Mouse (Mus musculus) neural tube, embryonic 12.5 days (tissue): Measurements from ENCODE around the gene Col4a3. TPM values are rescaled to one million over a fixed set of nuclear protein-coding genes. Genes with fewer than 3 reads are reported as not detected.

Source experiments
- ATAC-seq: fragments of 200-750 bp; cut with Nextera tagmentation; 2 replicates; pipeline ENCODE4 v1.8.0; 2017; ENCODE audit warnings: low read depth, mild to moderate bottlenecking, moderate TSS enrichment, moderate library complexity; ENCODE audit not compliant: low FRiP score
- H3K27ac ChIP-seq: fragments of 300-500 bp; sonication (generic); 2 replicates; pipeline ENCODE4 v1.5.1; 2016
- H3K27me3 ChIP-seq: fragments of 300-500 bp; sonication (generic); replicated peaks from 2 replicates; pipeline ENCODE4 v1.6.1; 2016; ENCODE audit warnings: mild to moderate bottlenecking
- H3K36me3 ChIP-seq: fragments of 300-500 bp; sonication (generic); 2 replicates; pipeline ENCODE4 v1.6.1; 2016; ENCODE audit warnings: mild to moderate bottlenecking
- H3K4me1 ChIP-seq: fragments of 300-500 bp; sonication (generic); 2 replicates; pipeline ENCODE4 v1.6.1; 2016
- H3K4me2 ChIP-seq: fragments of 300-500 bp; sonication (generic); replicated peaks from 2 replicates; pipeline ENCODE4 v1.6.1; 2016; ENCODE audit warnings: mild to moderate bottlenecking
- H3K4me3 ChIP-seq: fragments of 300-500 bp; sonication (generic); 2 replicates; pipeline ENCODE4 v1.5.1; 2016
- H3K9ac ChIP-seq: fragments of 300-500 bp; sonication (generic); 2 replicates; pipeline ENCODE4 v1.6.1; 2016; ENCODE audit warnings: mild to moderate bottlenecking
- H3K9me3 ChIP-seq: fragments of 300-500 bp; sonication (generic); 2 replicates; pipeline ENCODE4 v1.6.1; 2016; ENCODE audit warnings: mild to moderate bottlenecking
- WGBS: fragments of 180-500 bp; shearing (Covaris S2); methylation state at CpG from one replicate; pipeline ENCODE4 v1.1.7; 2016; 5-methylcytosine and 5-hydroxymethylcytosine counted together
- polyA plus RNA-seq: library from polyadenylated mRNA; unstranded; fragments of >200 nt; fragmentation: Nextera tagmentation; extraction: Ambion mirVana; gene quantifications from 2 replicates; pipeline ENCODE4 v1.2.1, GENCODE M21; 2016

Col4a3 gene
- polyA plus RNA-seq, 1 experiment from 2014 or later, result 0.23 TPM

- Histone ChIP-seq H3K9ac (peak within 1 kb of the TSS; percentile 93), H3K4me3 (peak within 1 kb of the TSS; percentile 76), H3K4me1 (peaks cover 9% of the 10 kb centered on the region), H3K27ac (no peak within 1 kb of the TSS), H3K9me3 (no peaks in the 10 kb centered on the region), H3K27me3 (0 out of 2 replicates have a peak, but pooled peaks cover 2% of the 10 kb centered on the region), H3K4me2 (peak within 1 kb of the TSS; percentile 83), H3K36me3 (peaks cover 15% of the 10 kb centered on the region; the same call in 1 of the 2 replicates)
- peak; percentile 100 for ATAC-seq
- WGBS, result 10% methylated on average over 38 of the region's 38 CpGs
These were observed 137.8 kb downstream of the Col4a3 start, which contains the start of gene Mff for GRCm38 (mm10) chr1:82724339-82725025. Gene Mff, plus strand, starts transcription at chr1:82724890.

DNA sequence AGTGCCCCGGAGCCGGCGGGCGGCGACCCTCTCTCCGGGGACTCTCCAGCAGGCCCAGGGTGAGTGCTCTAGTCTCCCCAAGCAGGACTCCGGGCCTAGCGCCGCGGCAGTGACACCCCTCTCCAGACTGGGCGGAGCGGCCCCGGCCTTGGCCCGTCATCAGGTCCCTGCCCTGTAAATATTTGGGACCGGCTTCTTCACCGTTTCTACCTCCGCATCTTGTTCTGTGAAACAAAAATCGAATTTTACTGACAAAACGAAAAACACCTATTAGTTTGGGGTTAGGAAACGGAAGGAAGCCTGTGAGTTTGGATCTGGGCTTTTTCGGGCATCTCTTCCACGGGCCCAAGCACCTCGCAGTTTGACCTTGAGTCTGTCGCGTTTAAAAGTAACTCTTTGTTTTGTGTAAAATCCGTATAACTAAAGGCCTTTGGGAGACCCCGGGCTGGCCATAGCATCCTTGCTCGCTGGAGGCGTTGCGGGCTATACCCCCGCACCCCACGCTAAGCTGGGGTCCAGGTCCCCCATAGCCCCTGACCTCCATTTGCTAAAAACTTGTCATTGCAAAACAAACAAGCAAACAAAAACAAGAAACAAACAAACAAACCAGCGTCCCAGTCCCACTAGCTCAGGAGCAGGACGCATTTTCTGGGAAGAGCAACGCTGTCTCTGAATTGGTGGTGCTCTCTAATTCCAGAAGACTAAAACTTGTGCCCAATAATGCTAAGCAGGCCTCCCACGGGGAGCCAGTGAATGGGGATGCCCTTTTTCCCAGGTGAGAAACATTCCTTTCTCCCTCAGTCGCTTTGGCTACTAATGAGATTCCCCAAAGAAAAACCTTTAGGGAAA lies 138.5 kb downstream of the Col4a3 start:
- Histone ChIP-seq H3K27ac (no peak overlapping the region), H3K4me2 (peak overlapping the region; percentile 83), H3K4me1 (peaks cover 9% of the 10 kb centered on the region), H3K4me3 (peak overlapping the region; percentile 76), H3K36me3 (peaks cover 21% of the 10 kb centered on the region; the same call in 1 of the 2 replicates), H3K9me3 (no peaks in the 10 kb centered on the region), H3K9ac (peak overlapping the region; percentile 93), H3K27me3 (0 out of 2 replicates have a peak, but pooled peaks cover 2% of the 10 kb centered on the region)
- 1% methylated on average over 37 of the region's 37 CpGs for WGBS
- peak; percentile 98 for ATAC-seq

GRCm38 (mm10) chr1:82725875-82726185 lies 139.1 kb downstream of the Col4a3 start:
- Histone ChIP-seq H3K4me3 (peak overlapping the region; percentile 76), H3K9ac (peak overlapping the region; percentile 93; the same call in 1 of the 2 replicates), H3K27ac (no peak overlapping the region), H3K4me2 (peak overlapping the region; percentile 83), H3K36me3 (peaks cover 25% of the 10 kb centered on the region), H3K9me3 (no peaks in the 10 kb centered on the region), H3K27me3 (0 out of 2 replicates have a peak, but pooled peaks cover 2% of the 10 kb centered on the region), H3K4me1 (peaks cover 9% of the 10 kb centered on the region)
- 63% methylated on average over 4 of the region's 4 CpGs for WGBS
- no peak for ATAC-seq

GRCm38 (mm10) chr1:82726482-82726881 lies 139.8 kb downstream of the Col4a3 start:
- Histone ChIP-seq H3K27me3 (0 out of 2 replicates have a peak, but pooled peaks cover 2% of the 10 kb centered on the region), H3K9ac (no peak overlapping the region), H3K9me3 (no peaks in the 10 kb centered on the region), H3K27ac (no peak overlapping the region), H3K36me3 (peaks cover 31% of the 10 kb centered on the region), H3K4me3 (no peak overlapping the region), H3K4me1 (peaks cover 9% of the 10 kb centered on the region), H3K4me2 (no peak overlapping the region)
- ATAC-seq, result no peak
- 93% methylated on average over 5 of the region's 5 CpGs for WGBS

- Histone ChIP-seq H3K27ac (no peak overlapping the region), H3K27me3 (no peaks in the 10 kb centered on the region), H3K9ac (no peak overlapping the region), H3K4me3 (no peak overlapping the region), H3K4me1 (no peaks in the 10 kb centered on the region), H3K36me3 (peaks cover 70% of the 10 kb centered on the region), H3K4me2 (no peak overlapping the region), H3K9me3 (no peaks in the 10 kb centered on the region)
- ATAC-seq, result no peak
- WGBS, result 96% methylated on average over 1 of the region's 1 CpGs
These were observed 146.6 kb downstream of the Col4a3 start for GRCm38 (mm10) chr1:82733357-82733756.

DNA sequence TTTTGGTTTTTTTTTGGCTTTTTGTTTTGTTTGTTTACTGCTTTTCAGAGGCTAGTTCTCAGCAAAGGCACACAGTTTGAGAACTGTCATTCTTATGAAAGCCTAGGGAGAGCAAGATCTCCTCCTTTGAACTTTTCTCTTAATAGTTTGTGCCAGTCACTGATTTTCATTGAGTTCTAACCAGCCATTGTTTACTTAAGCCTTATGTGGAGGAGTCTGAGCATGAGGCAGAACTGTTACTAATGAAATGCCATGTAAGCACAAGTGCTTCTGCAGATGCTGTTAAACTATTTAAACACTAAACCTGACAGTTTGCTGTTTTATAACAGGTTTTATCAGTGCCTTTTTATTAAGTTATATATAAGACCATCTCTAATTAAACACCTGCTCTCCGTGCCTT lies 151.3 kb downstream of the Col4a3 start:
- ATAC-seq, result no peak
- H3K4me1 ChIP-seq, result no peaks in the 10 kb centered on the region
- no peaks in the 10 kb centered on the region for H3K9me3 ChIP-seq
- H3K4me3 ChIP-seq, result no peak overlapping the region
- 98% methylated on average over 1 of the region's 1 CpGs for WGBS
- no peaks in the 10 kb centered on the region for H3K27me3 ChIP-seq
- no peak overlapping the region for H3K4me2 ChIP-seq
- H3K36me3 ChIP-seq, result peaks cover 33% of the 10 kb centered on the region
- no peak overlapping the region for H3K9ac ChIP-seq
- H3K27ac ChIP-seq, result no peak overlapping the region

DNA sequence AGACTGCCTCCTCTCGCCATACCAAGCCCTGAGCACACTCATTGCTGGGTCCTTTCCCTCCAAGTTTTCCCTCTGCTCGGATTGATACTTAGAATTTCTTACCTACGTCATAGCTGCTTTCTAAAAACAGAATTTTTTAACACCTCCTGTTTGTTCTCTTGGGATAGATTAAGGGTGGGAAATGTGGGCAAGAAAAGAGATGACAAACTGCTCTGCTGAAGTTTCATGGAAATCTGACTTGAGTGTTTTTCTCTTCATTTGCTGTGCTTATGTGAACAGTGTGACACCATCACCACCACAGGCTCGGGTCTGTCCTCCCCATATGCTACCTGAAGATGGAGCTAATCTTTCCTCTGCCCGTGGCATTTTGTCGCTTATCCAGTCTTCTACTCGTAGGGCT lies 154.8 kb downstream of the Col4a3 start:
- Histone ChIP-seq H3K27ac (no peak overlapping the region), H3K4me1 (no peaks in the 10 kb centered on the region), H3K36me3 (peaks cover 11% of the 10 kb centered on the region; the same call in 1 of the 2 replicates), H3K27me3 (no peaks in the 10 kb centered on the region), H3K4me2 (no peak overlapping the region), H3K4me3 (no peak overlapping the region), H3K9me3 (no peaks in the 10 kb centered on the region), H3K9ac (no peak overlapping the region)
- ATAC-seq, result no peak
- WGBS, result 90% methylated on average over 7 of the region's 7 CpGs

DNA sequence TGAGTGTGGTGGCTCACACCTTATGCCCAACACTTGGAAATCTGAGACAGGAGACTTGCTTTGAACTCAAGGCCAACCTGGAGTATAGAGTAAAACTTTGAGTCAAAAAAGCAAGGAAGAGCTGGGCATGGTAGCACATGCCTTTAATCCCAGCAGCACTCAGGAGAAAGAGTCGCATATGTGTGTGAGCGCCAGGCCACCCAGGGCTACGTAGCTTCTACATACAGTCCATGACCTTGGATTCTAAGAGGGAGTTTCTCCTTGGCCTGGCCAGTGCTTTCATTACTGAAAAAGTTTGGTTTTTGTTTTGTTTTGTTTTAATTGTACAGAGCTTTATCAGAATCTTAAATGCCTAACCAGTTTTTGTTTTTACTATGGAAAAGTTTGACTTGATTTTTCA lies 157.2 kb downstream of the Col4a3 start:
- Histone ChIP-seq H3K4me2 (no peak overlapping the region), H3K27me3 (no peaks in the 10 kb centered on the region), H3K9ac (no peak overlapping the region), H3K27ac (no peak overlapping the region), H3K4me1 (no peaks in the 10 kb centered on the region), H3K9me3 (no peaks in the 10 kb centered on the region), H3K4me3 (no peak overlapping the region), H3K36me3 (peaks cover 9% of the 10 kb centered on the region; the same call in 1 of the 2 replicates)
- ATAC-seq, result no peak
- WGBS, result 90% methylated on average over 3 of the region's 3 CpGs

- 89% methylated on average over 4 of the region's 4 CpGs for WGBS
- Histone ChIP-seq H3K4me3 (no peak overlapping the region), H3K27ac (no peak overlapping the region), H3K9ac (no peak overlapping the region), H3K27me3 (no peaks in the 10 kb centered on the region), H3K4me2 (no peak overlapping the region), H3K36me3 (peaks cover 14% of the 10 kb centered on the region; the same call in 1 of the 2 replicates), H3K4me1 (no peaks in the 10 kb centered on the region), H3K9me3 (no peaks in the 10 kb centered on the region)
- ATAC-seq, result no peak
These were observed 159.7 kb downstream of the Col4a3 start for GRCm38 (mm10) chr1:82746408-82746807.

- no peaks in the 10 kb centered on the region for H3K4me1 ChIP-seq
- no peak overlapping the region for H3K4me3 ChIP-seq
- no peak for ATAC-seq
- no peak overlapping the region for H3K4me2 ChIP-seq
- WGBS, result 88% methylated on average over 2 of the region's 2 CpGs
- H3K36me3 ChIP-seq, result peaks cover 24% of the 10 kb centered on the region
- H3K27me3 ChIP-seq, result no peaks in the 10 kb centered on the region
- no peaks in the 10 kb centered on the region for H3K9me3 ChIP-seq
- no peak overlapping the region for H3K9ac ChIP-seq
- H3K27ac ChIP-seq, result no peak overlapping the region
These were observed 161.2 kb downstream of the Col4a3 start for GRCm38 (mm10) chr1:82747714-82748452.

DNA sequence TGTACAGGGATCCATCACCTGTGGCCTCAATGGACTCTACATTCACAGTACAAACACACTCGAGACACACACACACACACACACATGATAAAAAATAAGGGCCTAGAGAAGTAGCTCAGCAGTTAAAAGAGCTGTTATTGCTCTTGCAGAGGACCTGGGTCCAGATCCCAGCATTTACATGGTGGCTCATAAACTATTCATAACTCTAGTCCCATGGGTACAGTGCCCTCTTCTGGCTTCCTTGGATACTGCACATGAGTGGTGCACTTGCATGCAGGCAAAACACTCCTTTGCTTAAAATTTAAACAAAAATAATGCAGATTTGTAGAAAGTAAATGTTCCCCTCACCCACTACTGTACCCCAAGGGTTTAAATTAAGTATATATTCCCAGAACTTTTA lies 172.8 kb downstream of the Col4a3 start:
- Histone ChIP-seq H3K9ac (no peak overlapping the region), H3K9me3 (no peaks in the 10 kb centered on the region), H3K4me3 (no peak overlapping the region), H3K4me1 (no peaks in the 10 kb centered on the region), H3K27ac (no peak overlapping the region), H3K4me2 (no peak overlapping the region), H3K27me3 (no peaks in the 10 kb centered on the region), H3K36me3 (peaks cover 30% of the 10 kb centered on the region)
- no peak for ATAC-seq
- WGBS, result 100% methylated on average over 1 of the region's 1 CpGs
